Mouse (Mus musculus) heart, embryonic 14.5 days (tissue): Measurements from ENCODE around the gene Palm2. TPM values are rescaled to one million over a fixed set of nuclear protein-coding genes. Genes with fewer than 3 reads are reported as not detected.

Source experiments
- ATAC-seq: fragments of 200-750 bp; cut with Nextera tagmentation; 2 replicates; pipeline ENCODE4 v1.8.0; 2017; ENCODE audit warnings: low read depth, moderate TSS enrichment; ENCODE audit not compliant: insufficient number of reproducible peaks, insufficient read depth, low FRiP score
- H3K27ac ChIP-seq, 2 experiments: fragments of 200-500 bp in 1 of 2; fragments of 300-500 bp in 1 of 2; sonication (generic) in 1 of 2; replicated peaks in 1 of 2; 2 replicates each; pipeline ENCODE4 v1.5.1; 2012 to 2014; ENCODE audit warnings: low read depth in 2 of 2, low read length in 2 of 2, control low read depth in 1 of 2, mild to moderate bottlenecking in 1 of 2, mixed read lengths in 1 of 2; ENCODE audit not compliant: control insufficient read depth in 1 of 2, insufficient read depth in 1 of 2
- H3K27me3 ChIP-seq: fragments of 300-500 bp; sonication (generic); 2 replicates; pipeline ENCODE4 v1.6.1; 2014; ENCODE audit warnings: mild to moderate bottlenecking, low read length, control low read depth; ENCODE audit not compliant: control insufficient read depth, insufficient read depth
- H3K36me3 ChIP-seq: fragments of 300-500 bp; sonication (generic); 2 replicates; pipeline ENCODE4 v1.6.1; 2014; ENCODE audit warnings: mild to moderate bottlenecking, control low read depth, low read length, mixed read lengths; ENCODE audit not compliant: control insufficient read depth, insufficient read depth
- H3K4me1 ChIP-seq, 2 experiments: fragments of 200-500 bp in 1 of 2; fragments of 300-500 bp in 1 of 2; sonication (generic) in 1 of 2; 2 replicates each; pipeline ENCODE4 v1.6.1; 2012 to 2014; ENCODE audit warnings: low read length in 2 of 2, control low read depth in 1 of 2, mixed read lengths in 1 of 2; ENCODE audit not compliant: control insufficient read depth in 2 of 2, insufficient read depth in 2 of 2
- H3K4me2 ChIP-seq: fragments of 300-500 bp; sonication (generic); 2 replicates; pipeline ENCODE4 v1.6.1; 2014; ENCODE audit warnings: mild to moderate bottlenecking, low read length
- H3K4me3 ChIP-seq, 2 experiments: fragments of 200-500 bp in 1 of 2; fragments of 300-500 bp in 1 of 2; sonication (generic) in 1 of 2; 2 replicates each; pipeline ENCODE4 v1.5.1; 2012 to 2014; ENCODE audit warnings: low read length in 2 of 2, mild to moderate bottlenecking in 2 of 2, control low read depth in 1 of 2, low read depth in 1 of 2, moderate library complexity in 1 of 2; ENCODE audit not compliant: control insufficient read depth in 1 of 2, insufficient read depth in 1 of 2
- H3K9ac ChIP-seq: fragments of 300-500 bp; sonication (generic); 2 replicates; pipeline ENCODE4 v1.6.1; 2014; ENCODE audit warnings: mild to moderate bottlenecking, low read length
- H3K9me3 ChIP-seq: fragments of 300-500 bp; sonication (generic); 2 replicates; pipeline ENCODE4 v1.6.1; 2016; ENCODE audit warnings: low read length, control low read depth; ENCODE audit not compliant: control insufficient read depth
- WGBS: fragments of 180-500 bp; shearing (Covaris S2); extraction: QIAGEN DNeasy Blood & Tissue Kit; methylation state at CpG from one replicate; pipeline ENCODE4 v1.1.7; 2014; 5-methylcytosine and 5-hydroxymethylcytosine counted together
- polyA plus RNA-seq: library from polyadenylated mRNA; unstranded; fragments of >200 nt; fragmentation: Nextera tagmentation; extraction: Ambion mirVana; gene quantifications from 2 replicates; pipeline ENCODE4 v1.2.1, GENCODE M21; 2014

The Palm2 gene
- polyA plus RNA-seq, 1 experiment from 2014 or later, result 21.0 TPM

DNA sequence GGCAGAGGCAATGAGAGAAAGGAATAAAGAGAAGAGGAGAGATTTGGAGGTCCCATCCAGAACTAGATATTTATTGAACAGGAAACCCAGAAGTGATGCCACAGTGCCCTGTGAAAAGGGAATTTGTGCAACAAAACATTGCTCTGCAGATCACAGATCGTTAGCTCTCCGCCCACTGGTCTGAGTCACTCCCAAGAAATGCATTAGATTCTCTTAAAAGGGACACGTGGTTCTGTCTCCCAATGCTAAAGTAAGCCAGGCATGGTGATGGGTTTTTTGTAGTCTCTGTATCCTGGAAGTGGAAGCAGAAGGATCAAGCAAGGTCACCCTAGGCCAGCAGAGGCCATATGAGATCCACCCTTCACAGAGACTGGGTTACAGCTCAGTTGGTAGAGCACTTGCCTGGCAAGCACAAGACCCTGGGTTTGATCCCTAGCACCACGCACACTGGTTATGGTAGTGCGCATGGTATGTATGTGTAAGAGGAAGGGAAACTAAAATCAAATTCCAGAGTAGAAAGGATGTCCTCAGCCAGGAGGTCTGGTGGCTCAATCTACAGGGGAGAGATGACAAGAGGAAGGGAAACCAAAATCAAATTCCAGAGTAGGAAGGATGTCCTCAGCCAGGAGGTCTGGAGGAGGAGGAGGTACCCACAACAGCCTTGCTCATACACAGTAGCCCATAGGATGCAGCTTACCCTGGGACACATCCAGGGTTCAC, 218.3 kb downstream of the Palm2 start:
- ATAC-seq, result no peak
- H3K36me3 ChIP-seq, result peaks cover 90% of the 10 kb centered on the region
- H3K27ac ChIP-seq, result no peak overlapping the region
- no peaks in the 10 kb centered on the region for H3K9me3 ChIP-seq
- H3K4me2 ChIP-seq, result no peak overlapping the region
- H3K27me3 ChIP-seq, result no peaks in the 10 kb centered on the region
- H3K4me1 ChIP-seq, result no peaks in the 10 kb centered on the region
- H3K4me3 ChIP-seq, result no peak overlapping the region
- H3K9ac ChIP-seq, result no peak overlapping the region
- WGBS, result 77% methylated on average over 5 of the region's 5 CpGs

DNA sequence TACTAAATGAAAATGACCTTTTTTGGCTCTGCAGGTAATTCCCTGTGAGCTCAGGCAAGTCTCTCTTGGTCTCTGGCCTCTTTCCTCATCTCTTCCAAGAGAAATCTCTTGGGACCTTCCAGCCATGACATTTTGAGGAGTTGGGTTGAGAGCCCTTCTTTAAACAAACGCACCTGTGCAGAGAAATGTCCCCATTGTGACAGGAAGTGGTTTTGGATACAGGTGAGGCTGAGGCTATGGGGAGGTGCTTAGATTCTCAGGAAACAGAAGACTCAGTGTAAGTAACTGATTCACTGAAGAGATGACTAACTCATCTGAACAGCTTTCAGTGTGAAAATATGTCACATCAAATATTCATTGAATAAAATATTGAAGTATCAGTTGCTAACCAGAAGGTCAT, 221.9 kb downstream of the Palm2 start:
- Histone ChIP-seq H3K27me3 (no peaks in the 10 kb centered on the region), H3K4me3 (no peak overlapping the region), H3K36me3 (peaks cover 65% of the 10 kb centered on the region), H3K9ac (no peak overlapping the region), H3K27ac (no peak overlapping the region), H3K4me1 (peaks cover 10 to 16% of the 10 kb centered on the region in 2 experiments), H3K4me2 (no peak overlapping the region), H3K9me3 (no peaks in the 10 kb centered on the region)
- ATAC-seq, result no peak
- 84% methylated on average over 1 of the region's 1 CpGs for WGBS

DNA sequence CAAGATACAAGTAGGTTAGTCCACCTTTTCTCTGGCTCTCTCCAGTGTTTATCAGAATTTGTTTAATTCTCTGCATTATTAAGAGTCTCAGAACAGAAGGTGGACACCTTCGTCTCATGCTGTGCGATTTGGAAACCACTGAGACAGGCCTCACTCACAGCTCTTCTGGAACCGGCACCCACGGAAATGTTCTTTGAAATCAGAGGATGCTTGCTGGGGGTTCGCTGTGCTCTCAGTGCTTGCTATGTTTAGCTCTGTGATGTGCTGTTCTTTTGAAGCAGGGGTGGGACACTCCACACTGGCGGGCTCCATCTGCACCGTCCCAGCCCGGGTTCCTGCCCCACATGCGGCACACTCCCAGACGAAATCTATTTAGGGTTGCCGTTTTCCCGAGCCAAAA, 222.3 kb downstream of the Palm2 start:
- H3K4me1 ChIP-seq, result peaks cover 10 to 19% of the 10 kb centered on the region in 2 experiments
- no peak overlapping the region for H3K27ac ChIP-seq
- peaks cover 61% of the 10 kb centered on the region for H3K36me3 ChIP-seq
- ATAC-seq, result no peak
- 71% methylated on average over 12 of the region's 12 CpGs for WGBS
- no peaks in the 10 kb centered on the region for H3K9me3 ChIP-seq
- H3K4me3 ChIP-seq, result no peak overlapping the region
- H3K27me3 ChIP-seq, result no peaks in the 10 kb centered on the region
- H3K9ac ChIP-seq, result no peak overlapping the region
- no peak overlapping the region for H3K4me2 ChIP-seq

DNA sequence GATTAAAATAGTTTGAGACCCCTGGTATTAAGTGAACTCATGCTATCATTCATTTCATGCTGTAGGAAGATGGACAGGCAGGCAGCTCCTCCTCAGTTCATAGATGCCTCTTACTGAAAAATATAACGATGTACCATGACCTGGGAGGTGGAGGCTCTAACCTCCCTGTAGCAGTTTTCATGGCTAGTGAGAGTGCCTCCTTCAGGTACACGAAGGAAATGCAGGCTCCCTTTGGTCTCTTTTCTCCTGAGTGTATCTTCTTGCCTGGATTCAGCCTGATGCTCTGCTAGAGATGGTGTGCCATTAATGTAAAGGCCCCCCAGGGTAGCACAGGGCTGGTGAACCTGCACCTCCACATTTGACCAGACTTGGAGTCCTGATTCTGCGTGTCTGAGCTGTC, 222.8 kb downstream of the Palm2 start:
- no peak overlapping the region for H3K9ac ChIP-seq
- ATAC-seq, result no peak
- no peak overlapping the region for H3K27ac ChIP-seq
- H3K4me1 ChIP-seq, result peaks cover 10 to 19% of the 10 kb centered on the region in 2 experiments
- peaks cover 56% of the 10 kb centered on the region for H3K36me3 ChIP-seq
- H3K9me3 ChIP-seq, result no peaks in the 10 kb centered on the region
- no peak overlapping the region for H3K4me2 ChIP-seq
- 83% methylated on average over 3 of the region's 3 CpGs for WGBS
- H3K4me3 ChIP-seq, result no peak overlapping the region
- no peaks in the 10 kb centered on the region for H3K27me3 ChIP-seq

DNA sequence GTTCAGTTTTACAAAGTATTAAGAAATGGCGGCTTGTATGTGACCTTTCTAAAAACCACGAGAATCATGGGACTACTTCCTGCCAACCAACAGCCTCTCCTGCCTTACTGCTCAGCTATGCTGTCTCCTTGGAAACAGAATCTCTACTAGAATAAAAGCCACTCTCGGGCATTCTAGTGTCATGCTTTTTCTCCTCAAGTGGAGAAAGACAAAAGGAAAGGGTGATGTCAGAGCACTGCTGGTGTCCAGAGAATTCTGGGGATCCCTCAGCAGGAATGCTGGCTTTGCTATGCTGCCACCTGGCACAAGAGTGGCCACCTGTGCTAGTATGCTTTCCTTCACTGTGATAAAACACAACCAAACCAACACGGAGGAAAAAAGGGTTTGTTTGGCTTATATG, 226.4 kb downstream of the Palm2 start:
- Histone ChIP-seq H3K4me1 (peaks cover 10 to 19% of the 10 kb centered on the region in 2 experiments), H3K4me2 (no peak overlapping the region), H3K36me3 (peaks cover 42% of the 10 kb centered on the region), H3K9me3 (no peaks in the 10 kb centered on the region), H3K4me3 (no peak overlapping the region), H3K27ac (peak overlapping the region in 1 of 2 experiments; percentile 41; a peak in 2 of 4 replicates), H3K27me3 (no peaks in the 10 kb centered on the region), H3K9ac (no peak overlapping the region)
- 17% methylated on average over 4 of the region's 4 CpGs for WGBS
- no peak for ATAC-seq

DNA sequence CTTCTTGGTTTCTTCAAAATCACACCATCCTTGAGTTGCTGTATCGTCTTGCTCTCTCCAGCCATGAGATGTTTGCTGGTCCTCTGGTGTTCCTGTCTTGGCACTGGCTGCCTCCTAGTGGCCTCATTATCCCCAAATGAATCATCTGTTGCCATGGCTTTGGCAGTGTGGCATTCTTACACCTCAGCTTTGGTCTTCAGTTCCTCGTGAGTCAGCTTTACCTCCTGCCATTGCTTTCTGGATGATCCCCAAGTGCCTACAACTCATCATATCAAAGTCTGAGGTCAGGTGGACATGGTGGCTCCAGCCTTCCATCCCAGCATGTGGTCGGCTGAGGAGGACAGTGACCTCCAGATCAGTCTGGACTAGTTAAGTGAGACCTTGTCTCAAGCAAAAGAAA, 232.1 kb downstream of the Palm2 start:
- Histone ChIP-seq H3K4me3 (no peak overlapping the region), H3K4me2 (no peak overlapping the region), H3K27me3 (no peaks in the 10 kb centered on the region), H3K36me3 (peaks cover 17% of the 10 kb centered on the region), H3K27ac (no peak overlapping the region), H3K9ac (no peak overlapping the region), H3K4me1 (peaks cover 14 to 34% of the 10 kb centered on the region in 2 experiments), H3K9me3 (no peaks in the 10 kb centered on the region)
- 70% methylated on average over 3 of the region's 3 CpGs for WGBS
- ATAC-seq, result no peak

DNA sequence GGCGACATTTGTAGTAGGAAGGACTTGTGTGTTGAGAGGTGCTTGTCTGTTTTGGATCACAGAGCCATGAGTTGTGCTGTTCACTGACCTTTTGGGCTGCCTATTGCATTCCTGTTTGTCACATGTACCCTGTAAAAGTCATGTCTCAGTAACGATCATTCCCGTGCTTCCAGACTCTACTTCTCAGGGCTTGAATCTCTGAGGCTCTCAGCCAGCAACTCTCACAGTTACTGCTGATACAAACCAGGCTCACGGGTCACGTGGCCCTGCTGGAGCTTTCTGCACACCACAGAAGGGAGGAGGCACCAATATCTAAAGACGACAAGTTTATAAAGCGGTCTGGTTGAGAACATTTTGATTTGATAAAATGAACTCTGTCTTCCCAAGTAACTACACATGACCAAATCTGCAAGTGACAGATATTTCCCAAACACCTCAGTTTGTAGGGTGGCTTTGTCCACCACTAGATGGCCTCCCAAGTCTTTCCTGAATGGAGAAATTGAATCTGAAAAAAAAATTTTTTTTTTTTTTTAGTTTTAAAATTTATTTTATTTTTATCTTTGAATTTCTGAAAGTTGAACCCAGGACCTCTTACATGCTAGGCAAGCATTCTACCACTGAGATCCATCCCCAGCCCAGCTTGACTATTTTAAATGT, 236.9 kb downstream of the Palm2 start:
- 0 out of 2 replicates have a peak overlapping the region, but pooled peaks have one; percentile 6 for H3K9ac ChIP-seq
- peak; percentile 71; the same call in 1 of the 2 replicates for ATAC-seq

More for the DNA sequence above, 236.9 kb downstream of the Palm2 start:
- Histone ChIP-seq H3K9me3 (no peaks in the 10 kb centered on the region), H3K27ac (peak overlapping the region; percentile 78 to 85), H3K4me2 (peak overlapping the region; percentile 48), H3K27me3 (no peaks in the 10 kb centered on the region), H3K4me1 (peaks cover 38 to 79% of the 10 kb centered on the region in 2 experiments), H3K36me3 (peaks cover 3% of the 10 kb centered on the region), H3K4me3 (no peak overlapping the region)
- 5% methylated on average over 7 of the region's 7 CpGs for WGBS
